Mouse (Mus musculus): ENCODE data around the gene Gm11037. TPM values are rescaled to one million over a fixed set of nuclear protein-coding genes. Genes with fewer than 3 reads are reported as not detected.

Gm11037 gene
- polyA plus RNA-seq, 1 experiment from 2014 or later = not detected

GRCm38 (mm10) chr2:131142592-131142991, 9.3 kb downstream of the Gm11037 start:
- no peaks in the 10 kb centered on the region for H3K9me3 ChIP-seq (replicated peaks; ENCODE audit: control insufficient read depth, low read length)
- no peak overlapping the region for H3K4me3 ChIP-seq (ENCODE audit: low read length)
- ATAC-seq (replicated peaks; ENCODE audit: extremely low read depth, insufficient read depth, low FRiP score) = 0 out of 2 replicates have a peak, but pooled peaks have one; percentile 33
- H3K9ac ChIP-seq (ENCODE audit: low read length) = no peak overlapping the region
- no peaks in the 10 kb centered on the region for H3K27me3 ChIP-seq (ENCODE audit: control insufficient read depth, insufficient read depth, low read length)
- peak overlapping the region; percentile 43; the same call in 1 of the 2 replicates for H3K4me2 ChIP-seq (ENCODE audit: low read depth, low read length)
- 31% methylated on average over 18 of the region's 18 CpGs for WGBS
- peaks cover 31% of the 10 kb centered on the region for H3K36me3 ChIP-seq (ENCODE audit: control insufficient read depth, insufficient read depth)
- peaks cover 15% of the 10 kb centered on the region for H3K4me1 ChIP-seq (ENCODE audit: control insufficient read depth, insufficient read depth, low read length)
- H3K27ac ChIP-seq (ENCODE audit: low read length) = no peak overlapping the region

- ATAC-seq (replicated peaks; ENCODE audit: extremely low read depth, insufficient read depth, low FRiP score) = no peak
- no peaks in the 10 kb centered on the region for H3K9me3 ChIP-seq (replicated peaks; ENCODE audit: control insufficient read depth, low read length)
- H3K27me3 ChIP-seq (ENCODE audit: control insufficient read depth, insufficient read depth, low read length) = no peaks in the 10 kb centered on the region
- H3K27ac ChIP-seq (ENCODE audit: low read length) = no peak overlapping the region
- H3K4me2 ChIP-seq (ENCODE audit: low read depth, low read length) = peak overlapping the region; percentile 43; the same call in 1 of the 2 replicates
- WGBS = 70% methylated on average over 22 of the region's 22 CpGs
- peaks cover 15% of the 10 kb centered on the region for H3K4me1 ChIP-seq (ENCODE audit: control insufficient read depth, insufficient read depth, low read length)
- peaks cover 31% of the 10 kb centered on the region for H3K36me3 ChIP-seq (ENCODE audit: control insufficient read depth, insufficient read depth)
- no peak overlapping the region for H3K4me3 ChIP-seq (ENCODE audit: low read length)
- no peak overlapping the region for H3K9ac ChIP-seq (ENCODE audit: low read length)
These were observed 9.9 kb downstream of the Gm11037 start for GRCm38 (mm10) chr2:131143007-131143780.

GRCm38 (mm10) chr2:131145121-131145520, 11.8 kb downstream of the Gm11037 start:
- no peak overlapping the region for H3K9ac ChIP-seq (ENCODE audit: low read length)
- 53% methylated on average over 13 of the region's 13 CpGs for WGBS
- H3K4me1 ChIP-seq (ENCODE audit: control insufficient read depth, insufficient read depth, low read length) = peaks cover 10% of the 10 kb centered on the region
- no peak overlapping the region for H3K4me2 ChIP-seq (ENCODE audit: low read depth, low read length)
- H3K9me3 ChIP-seq (replicated peaks; ENCODE audit: control insufficient read depth, low read length) = no peaks in the 10 kb centered on the region
- no peak overlapping the region for H3K4me3 ChIP-seq (ENCODE audit: low read length)
- peaks cover 42% of the 10 kb centered on the region for H3K36me3 ChIP-seq (ENCODE audit: control insufficient read depth, insufficient read depth)
- H3K27me3 ChIP-seq (ENCODE audit: control insufficient read depth, insufficient read depth, low read length) = no peaks in the 10 kb centered on the region
- no peak overlapping the region for H3K27ac ChIP-seq (ENCODE audit: low read length)
- no peak for ATAC-seq (replicated peaks; ENCODE audit: extremely low read depth, insufficient read depth, low FRiP score)

GRCm38 (mm10) chr2:131145536-131145935, 12.2 kb downstream of the Gm11037 start:
- ATAC-seq (replicated peaks; ENCODE audit: extremely low read depth, insufficient read depth, low FRiP score) = no peak
- H3K9me3 ChIP-seq (replicated peaks; ENCODE audit: control insufficient read depth, low read length) = no peaks in the 10 kb centered on the region
- H3K9ac ChIP-seq (ENCODE audit: low read length) = no peak overlapping the region
- peaks cover 7% of the 10 kb centered on the region for H3K4me1 ChIP-seq (ENCODE audit: control insufficient read depth, insufficient read depth, low read length)
- no peak overlapping the region for H3K4me2 ChIP-seq (ENCODE audit: low read depth, low read length)
- H3K36me3 ChIP-seq (ENCODE audit: control insufficient read depth, insufficient read depth) = peaks cover 42% of the 10 kb centered on the region
- no peak overlapping the region for H3K4me3 ChIP-seq (ENCODE audit: low read length)
- H3K27me3 ChIP-seq (ENCODE audit: control insufficient read depth, insufficient read depth, low read length) = no peaks in the 10 kb centered on the region
- WGBS = 76% methylated on average over 2 of the region's 2 CpGs
- no peak overlapping the region for H3K27ac ChIP-seq (ENCODE audit: low read length)

- no peak for ATAC-seq (replicated peaks; ENCODE audit: extremely low read depth, insufficient read depth, low FRiP score)
- Histone ChIP-seq H3K4me3 (ENCODE audit: low read length) (no peak overlapping the region), H3K36me3 (ENCODE audit: control insufficient read depth, insufficient read depth) (peaks cover 47% of the 10 kb centered on the region), H3K4me2 (ENCODE audit: low read depth, low read length) (no peak overlapping the region), H3K9me3 (replicated peaks; ENCODE audit: control insufficient read depth, low read length) (no peaks in the 10 kb centered on the region), H3K27ac (ENCODE audit: low read length) (no peak overlapping the region), H3K4me1 (ENCODE audit: control insufficient read depth, insufficient read depth, low read length) (peaks cover 3% of the 10 kb centered on the region; the same call in 1 of the 2 replicates), H3K9ac (ENCODE audit: low read length) (no peak overlapping the region), H3K27me3 (ENCODE audit: control insufficient read depth, insufficient read depth, low read length) (no peaks in the 10 kb centered on the region)
- WGBS = 80% methylated on average over 21 of the region's 21 CpGs
These were observed 13.1 kb downstream of the Gm11037 start for GRCm38 (mm10) chr2:131146193-131147042.

GRCm38 (mm10) chr2:131147043-131147365, 13.7 kb downstream of the Gm11037 start:
- Histone ChIP-seq H3K4me2 (ENCODE audit: low read depth, low read length) (no peak overlapping the region), H3K9me3 (replicated peaks; ENCODE audit: control insufficient read depth, low read length) (no peaks in the 10 kb centered on the region), H3K4me3 (ENCODE audit: low read length) (no peak overlapping the region), H3K27me3 (ENCODE audit: control insufficient read depth, insufficient read depth, low read length) (no peaks in the 10 kb centered on the region), H3K9ac (ENCODE audit: low read length) (no peak overlapping the region), H3K27ac (ENCODE audit: low read length) (no peak overlapping the region), H3K4me1 (ENCODE audit: control insufficient read depth, insufficient read depth, low read length) (peaks cover 3% of the 10 kb centered on the region; the same call in 1 of the 2 replicates), H3K36me3 (ENCODE audit: control insufficient read depth, insufficient read depth) (peaks cover 51% of the 10 kb centered on the region)
- 92% methylated on average over 8 of the region's 8 CpGs for WGBS
- ATAC-seq (replicated peaks; ENCODE audit: extremely low read depth, insufficient read depth, low FRiP score) = no peak

GRCm38 (mm10) chr2:131148353-131149253, 15.3 kb downstream of the Gm11037 start:
- no peak; the same call in 1 of the 2 replicates for ATAC-seq (replicated peaks; ENCODE audit: extremely low read depth, insufficient read depth, low FRiP score)
- Histone ChIP-seq H3K36me3 (ENCODE audit: control insufficient read depth, insufficient read depth) (peaks cover 50% of the 10 kb centered on the region), H3K27me3 (ENCODE audit: control insufficient read depth, insufficient read depth, low read length) (no peaks in the 10 kb centered on the region), H3K27ac (ENCODE audit: low read length) (no peak overlapping the region; the same call in 1 of the 2 replicates), H3K9ac (ENCODE audit: low read length) (no peak overlapping the region), H3K4me1 (ENCODE audit: control insufficient read depth, insufficient read depth, low read length) (no peaks in the 10 kb centered on the region), H3K9me3 (replicated peaks; ENCODE audit: control insufficient read depth, low read length) (no peaks in the 10 kb centered on the region), H3K4me3 (ENCODE audit: low read length) (no peak overlapping the region), H3K4me2 (ENCODE audit: low read depth, low read length) (no peak overlapping the region)
- 69% methylated on average over 8 of the region's 8 CpGs for WGBS

- Histone ChIP-seq H3K27me3 (ENCODE audit: control insufficient read depth, insufficient read depth, low read length) (no peaks in the 10 kb centered on the region), H3K27ac (ENCODE audit: low read length) (no peak overlapping the region), H3K4me1 (ENCODE audit: control insufficient read depth, insufficient read depth, low read length) (no peaks in the 10 kb centered on the region), H3K36me3 (ENCODE audit: control insufficient read depth, insufficient read depth) (peaks cover 48% of the 10 kb centered on the region), H3K4me3 (ENCODE audit: low read length) (no peak overlapping the region), H3K9ac (ENCODE audit: low read length) (no peak overlapping the region), H3K9me3 (replicated peaks; ENCODE audit: control insufficient read depth, low read length) (no peaks in the 10 kb centered on the region), H3K4me2 (ENCODE audit: low read depth, low read length) (no peak overlapping the region)
- ATAC-seq (replicated peaks; ENCODE audit: extremely low read depth, insufficient read depth, low FRiP score) = no peak
- 85% methylated on average over 3 of the region's 3 CpGs for WGBS
These were observed 15.9 kb downstream of the Gm11037 start for GRCm38 (mm10) chr2:131149254-131149578.
